Mouse (Mus musculus) myocyte (in vitro differentiated cells): ENCODE measurements around the gene Zfp942. TPM values are rescaled to one million over a fixed set of nuclear protein-coding genes. Genes with fewer than 3 reads are reported as not detected.
"Not testable (repeated sequence)": the region's sequence is repeated elsewhere in the genome, so short reads cannot be mapped to it uniquely, and the experiment has no call there.

Source experiments
- H3K27me3 ChIP-seq: one replicate; pipeline ENCODE4 v1.6.1; 2011; ENCODE audit not compliant: control insufficient read depth, insufficient read depth, insufficient read length
- H3K36me3 ChIP-seq: one replicate; pipeline ENCODE4 v1.6.1; 2011; ENCODE audit not compliant: control insufficient read depth, insufficient read depth
- H3K4me2 ChIP-seq: one replicate; pipeline ENCODE4 v1.6.1; 2011; ENCODE audit warnings: low read depth, control low read depth
- H3K4me3 ChIP-seq: one replicate; pipeline ENCODE4 v1.5.1; 2011; ENCODE audit warnings: mild to moderate bottlenecking, control low read depth, moderate library complexity
- H3K79me2 ChIP-seq: one replicate; pipeline ENCODE4 v1.6.1; 2011; ENCODE audit not compliant: control insufficient read depth, insufficient read depth
- H3ac ChIP-seq: one replicate; pipeline ENCODE4 v1.6.1; 2011; ENCODE audit not compliant: control insufficient read depth, insufficient read length
- CEBPB ChIP-seq: IDR thresholded peaks from 2 replicates; pipeline ENCODE4 v1.6.1; 2011; ENCODE audit warnings: mild to moderate bottlenecking, moderate library complexity; ENCODE audit not compliant: poor library complexity, insufficient read depth, severe bottlenecking
- E2F4 ChIP-seq: IDR thresholded peaks from one replicate; pipeline ENCODE4 v1.6.1; 2011; ENCODE audit warnings: mild to moderate bottlenecking, control low read depth, moderate library complexity; ENCODE audit not compliant: insufficient read depth
- MAX ChIP-seq: IDR thresholded peaks from one replicate; pipeline ENCODE4 v1.6.1; 2011; ENCODE audit warnings: low read depth, mild to moderate bottlenecking, control low read depth
- MYOD1 ChIP-seq, 3 experiments: IDR thresholded peaks; one replicate each; pipeline ENCODE4 v1.6.1; 2011; ENCODE audit warnings: control low read depth in 2 of 3, low read depth in 2 of 3, mild to moderate bottlenecking in 2 of 3, moderate library complexity in 1 of 3; ENCODE audit not compliant: insufficient read length in 2 of 3, control insufficient read depth in 1 of 3
- MYOG ChIP-seq, 3 experiments: IDR thresholded peaks; one replicate each; pipeline ENCODE4 v1.6.1; 2011; ENCODE audit warnings: control low read depth in 2 of 3, low read depth in 2 of 3, mild to moderate bottlenecking in 2 of 3; ENCODE audit not compliant: insufficient read length in 2 of 3, control insufficient read depth in 1 of 3, insufficient read depth in 1 of 3
- POLR2A ChIP-seq: IDR thresholded peaks from one replicate; pipeline ENCODE4 v1.6.1; 2011; ENCODE audit warnings: low read depth, mild to moderate bottlenecking, control low read depth, moderate library complexity; ENCODE audit not compliant: insufficient read length
- POLR2AphosphoS2 ChIP-seq: IDR thresholded peaks from one replicate; pipeline ENCODE4 v1.6.1; 2011; ENCODE audit warnings: low read depth, control low read depth; ENCODE audit not compliant: insufficient read length
- REST ChIP-seq: IDR thresholded peaks from one replicate; pipeline ENCODE4 v1.6.1; 2011; ENCODE audit warnings: mild to moderate bottlenecking, control low read depth, moderate library complexity; ENCODE audit not compliant: insufficient read depth, insufficient read length
- SRF ChIP-seq: IDR thresholded peaks from one replicate; pipeline ENCODE4 v1.6.1; 2011; ENCODE audit warnings: low read depth; ENCODE audit not compliant: control insufficient read depth, insufficient read length
- TCF12 ChIP-seq: IDR thresholded peaks from one replicate; pipeline ENCODE4 v1.6.1; 2011; ENCODE audit warnings: mild to moderate bottlenecking, control low read depth; ENCODE audit not compliant: poor library complexity, insufficient read depth, severe bottlenecking
- TCF3 ChIP-seq: IDR thresholded peaks from one replicate; pipeline ENCODE4 v1.6.1; 2011; ENCODE audit warnings: low read depth, control low read depth; ENCODE audit not compliant: insufficient read length
- USF1 ChIP-seq: IDR thresholded peaks from one replicate; pipeline ENCODE4 v1.6.1; 2011; ENCODE audit warnings: low read depth, mild to moderate bottlenecking, control low read depth, moderate library complexity
- polyA plus RNA-seq: library from polyadenylated mRNA; unstranded; fragments of >200 nt; fragmentation: generic; extraction: Trizol; gene quantifications from one replicate; pipeline ENCODE4 v1.2.1, GENCODE M21; 2012; ENCODE audit warnings: missing spikeins

Zfp942 gene
- 1.7 TPM for polyA plus RNA-seq

DNA sequence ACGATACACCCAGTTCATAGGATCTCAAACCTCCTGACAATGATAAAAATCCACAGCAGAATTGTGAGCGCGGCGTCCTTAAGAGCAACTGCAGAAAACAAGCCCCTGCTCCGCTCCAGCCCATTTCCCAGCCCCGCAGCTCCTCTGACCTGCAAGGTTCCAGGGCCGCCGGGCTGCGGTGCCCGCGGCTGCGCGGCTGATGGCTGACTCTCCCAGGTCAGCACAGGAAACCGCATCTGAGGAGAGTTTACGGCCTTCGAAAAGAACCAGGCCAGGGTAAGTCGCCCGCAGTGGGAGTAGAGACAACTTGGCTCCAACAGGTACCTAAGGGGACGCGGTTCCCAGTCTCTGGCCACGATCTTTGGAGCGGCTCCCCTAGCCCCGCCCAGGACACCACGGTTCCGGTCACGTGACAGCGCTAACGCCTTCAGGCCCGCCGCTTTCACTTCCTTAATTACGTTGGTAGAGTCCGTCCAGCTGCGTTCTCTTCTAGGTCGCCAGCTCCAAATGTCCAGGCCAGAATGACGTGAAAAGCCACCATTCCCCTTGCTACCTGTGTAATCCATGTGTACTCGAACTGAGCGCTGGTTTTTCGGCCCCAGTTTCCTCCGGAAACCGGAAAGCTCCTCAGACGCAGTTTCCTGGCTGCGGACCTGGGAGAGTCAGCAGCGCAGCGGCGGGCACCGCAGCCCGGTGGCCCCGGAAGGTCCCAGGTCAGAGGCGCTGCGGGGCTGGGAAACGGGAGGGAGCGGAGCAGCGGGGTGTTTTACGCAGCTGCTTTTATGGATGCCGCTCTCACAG is at the start of gene Zfp942, which contains the start of gene Zfp943:
TSS of gene Zfp942 (minus strand) at position 358 of the 801 bp plus-strand sequence.
TSS of gene Zfp943 (plus strand) at position 446 of the 801 bp plus-strand sequence.
- peaks cover 40% of the 10 kb centered on the region for H3K79me2 ChIP-seq
- H3K4me2 ChIP-seq: peak within 1 kb of the TSS; percentile 77
- not testable (repeated sequence) for H3K27me3 ChIP-seq, H3K36me3 ChIP-seq
- peak within 1 kb of the TSS; percentile 87 for H3ac ChIP-seq
- peak; percentile 16 for TF ChIP-seq POLR2A
- H3K4me3 ChIP-seq: peak within 1 kb of the TSS; percentile 83

- peaks cover 40% of the 10 kb centered on the region for H3K79me2 ChIP-seq
- peak overlapping the region; percentile 77 for H3K4me2 ChIP-seq
- H3K36me3 ChIP-seq: no peaks in the 10 kb centered on the region
- H3K4me3 ChIP-seq: peak overlapping the region; percentile 83
- no peaks in the 10 kb centered on the region for H3K27me3 ChIP-seq
- H3ac ChIP-seq: no peak overlapping the region
- TF ChIP-seq CEBPB (no peak), USF1 (no peak), E2F4 (no peak), MYOG (IDR thresholded peaks at IDR 0.05; ENCODE audit: control insufficient read depth in 1 of 3, insufficient read depth in 1 of 3, insufficient read length in 2 of 3, low read depth in 2 of 3) (no peak), REST (no peak), POLR2A (no peak), MAX (no peak), TCF12 (no peak), SRF (no peak), MYOD1 (IDR thresholded peaks at IDR 0.05; ENCODE audit: control insufficient read depth in 1 of 3, insufficient read length in 2 of 3, low read depth in 2 of 3) (no peak), TCF3 (no peak), POLR2AphosphoS2 (no peak)
Observed at GRCm38 (mm10) chr17:21963302-21963701, 1.0 kb upstream of the Zfp942 start.

GRCm38 (mm10) chr17:21909456-21910052 is 52.7 kb downstream of the Zfp942 start, which contains the start of gene Zfp995:
Gene Zfp995 (minus strand): TSS chr17:21909926.
- H3ac ChIP-seq, H3K79me2 ChIP-seq, H3K36me3 ChIP-seq, H3K27me3 ChIP-seq: not testable (repeated sequence)
- TF ChIP-seq USF1: peak; percentile 85
- H3K4me3 ChIP-seq: peak within 1 kb of the TSS; percentile 20
- H3K4me2 ChIP-seq: peak within 1 kb of the TSS; percentile 60

GRCm38 (mm10) chr17:21909039-21909438 is 53.2 kb downstream of the Zfp942 start:
- Histone ChIP-seq H3K4me2 (peak overlapping the region; percentile 60), H3K79me2 (no peaks in the 10 kb centered on the region), H3K4me3 (peak overlapping the region; percentile 20), H3K27me3 (no peaks in the 10 kb centered on the region), H3K36me3 (no peaks in the 10 kb centered on the region), H3ac (no peak overlapping the region)
- TF ChIP-seq TCF3 (no peak), MAX (no peak), TCF12 (no peak), SRF (no peak), USF1 (no peak), POLR2AphosphoS2 (no peak)

Other genes with a start within 250 kb of the Zfp942 start
- 0.54 TPM for gene Zfp229, start 231.7 kb downstream of the Zfp942 start, polyA plus RNA-seq
- 0.25 TPM for gene Zfp820, start 116.7 kb downstream of the Zfp942 start, polyA plus RNA-seq
- 0.37 TPM for gene Zfp995, start 52.5 kb downstream of the Zfp942 start, polyA plus RNA-seq
- gene Zfp943, start 88 bp upstream of the Zfp942 start, polyA plus RNA-seq: 2.8 TPM
- 0.44 TPM for gene Zfp947, start 203.7 kb upstream of the Zfp942 start, polyA plus RNA-seq